Mouse (Mus musculus): Measurements from ENCODE around the gene Olfr876. TPM values are rescaled to one million over a fixed set of nuclear protein-coding genes. Genes with fewer than 3 reads are reported as not detected.

Olfr876 gene
- polyA plus RNA-seq, 1 experiment from 2014 or later = 0.04 TPM

- Histone ChIP-seq H3K4me2 (replicated peaks) (no peak overlapping the region), H3K9ac (no peak overlapping the region), H3K36me3 (no peaks in the 10 kb centered on the region), H3K27me3 (no peaks in the 10 kb centered on the region), H3K9me3 (replicated peaks) (no peaks in the 10 kb centered on the region), H3K4me3 (replicated peaks) (no peak overlapping the region), H3K4me1 (no peaks in the 10 kb centered on the region), H3K27ac (replicated peaks) (no peak overlapping the region)
- no peak for ATAC-seq (ENCODE audit: insufficient number of reproducible peaks, low FRiP score, low TSS enrichment, low read depth)
- WGBS = 76% methylated on average over 2 of the region's 2 CpGs
Measured at GRCm38 (mm10) chr9:37808976-37809375, 6.1 kb downstream of the Olfr876 start.

- Histone ChIP-seq H3K4me1 (no peaks in the 10 kb centered on the region), H3K27ac (replicated peaks) (no peak overlapping the region), H3K27me3 (no peaks in the 10 kb centered on the region), H3K4me3 (replicated peaks) (no peak overlapping the region), H3K36me3 (no peaks in the 10 kb centered on the region), H3K9me3 (replicated peaks) (no peaks in the 10 kb centered on the region), H3K9ac (no peak overlapping the region), H3K4me2 (replicated peaks) (no peak overlapping the region)
- no peak for ATAC-seq (ENCODE audit: insufficient number of reproducible peaks, low FRiP score, low TSS enrichment, low read depth)
- 85% methylated on average over 3 of the region's 3 CpGs for WGBS
Measured at GRCm38 (mm10) chr9:37814696-37815095, 11.9 kb downstream of the Olfr876 start.

DNA sequence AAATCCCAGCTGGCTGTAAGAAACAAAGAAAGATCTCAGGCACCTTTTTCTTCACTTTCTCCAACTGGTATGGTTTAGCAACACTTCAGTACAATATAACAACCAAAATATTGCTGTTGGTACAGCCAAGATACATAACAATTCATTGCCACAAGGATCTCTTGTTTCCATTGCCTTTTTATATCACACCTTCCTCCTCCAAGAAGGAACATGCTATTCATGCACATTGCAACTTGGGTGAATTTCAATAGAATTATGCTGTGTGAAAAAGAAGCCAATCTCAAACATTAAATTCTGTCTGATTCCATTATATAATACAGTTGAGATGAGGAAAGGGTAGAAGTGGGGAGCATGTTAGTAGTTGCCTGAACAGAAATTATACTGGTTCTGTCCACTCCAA is 27.1 kb downstream of the Olfr876 start:
- ATAC-seq (ENCODE audit: insufficient number of reproducible peaks, low FRiP score, low TSS enrichment, low read depth) = no peak
- no peaks in the 10 kb centered on the region for H3K4me1 ChIP-seq
- H3K27me3 ChIP-seq = no peaks in the 10 kb centered on the region
- no peaks in the 10 kb centered on the region for H3K36me3 ChIP-seq
- no peaks in the 10 kb centered on the region for H3K9me3 ChIP-seq (replicated peaks)
- no peak overlapping the region for H3K9ac ChIP-seq
- no peak overlapping the region for H3K27ac ChIP-seq (replicated peaks)
- H3K4me3 ChIP-seq (replicated peaks) = no peak overlapping the region
- no peak overlapping the region for H3K4me2 ChIP-seq (replicated peaks)

GRCm38 (mm10) chr9:37833341-37833740 is 30.5 kb downstream of the Olfr876 start:
- no peaks in the 10 kb centered on the region for H3K9me3 ChIP-seq (replicated peaks)
- H3K9ac ChIP-seq = no peak overlapping the region
- WGBS = 83% methylated on average over 1 of the region's 1 CpGs
- H3K4me1 ChIP-seq = no peaks in the 10 kb centered on the region
- H3K4me3 ChIP-seq (replicated peaks) = no peak overlapping the region
- no peak overlapping the region for H3K27ac ChIP-seq (replicated peaks)
- H3K27me3 ChIP-seq = no peaks in the 10 kb centered on the region
- ATAC-seq (ENCODE audit: insufficient number of reproducible peaks, low FRiP score, low TSS enrichment, low read depth) = no peak
- H3K36me3 ChIP-seq = no peaks in the 10 kb centered on the region
- no peak overlapping the region for H3K4me2 ChIP-seq (replicated peaks)

DNA sequence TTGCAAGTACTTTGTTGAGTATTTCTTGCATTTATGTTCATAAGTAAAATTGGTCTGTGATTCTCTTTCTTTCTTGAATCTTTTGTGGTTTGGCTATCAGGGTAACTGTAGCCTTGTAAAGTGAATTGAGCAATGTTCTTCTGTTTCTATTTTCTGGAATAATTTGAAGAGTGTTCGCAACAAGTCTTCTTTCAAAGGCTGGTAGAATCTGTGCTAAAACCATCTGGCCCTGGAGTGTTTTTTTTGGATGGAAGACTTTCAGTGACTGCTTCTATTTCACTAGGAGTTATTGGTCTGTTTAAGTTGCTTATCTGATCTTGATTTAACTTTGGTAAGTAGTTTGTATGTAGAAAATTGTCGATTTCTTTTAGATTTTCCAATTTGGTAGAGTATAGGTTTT is 46.4 kb downstream of the Olfr876 start:
- Histone ChIP-seq H3K4me2 (replicated peaks) (no peak overlapping the region), H3K27me3 (no peaks in the 10 kb centered on the region), H3K27ac (replicated peaks) (no peak overlapping the region), H3K9me3 (replicated peaks) (no peaks in the 10 kb centered on the region), H3K4me1 (no peaks in the 10 kb centered on the region), H3K36me3 (no peaks in the 10 kb centered on the region), H3K4me3 (replicated peaks) (no peak overlapping the region), H3K9ac (no peak overlapping the region)
- no peak for ATAC-seq (ENCODE audit: insufficient number of reproducible peaks, low FRiP score, low TSS enrichment, low read depth)
- WGBS = 79% methylated on average over 2 of the region's 2 CpGs

DNA sequence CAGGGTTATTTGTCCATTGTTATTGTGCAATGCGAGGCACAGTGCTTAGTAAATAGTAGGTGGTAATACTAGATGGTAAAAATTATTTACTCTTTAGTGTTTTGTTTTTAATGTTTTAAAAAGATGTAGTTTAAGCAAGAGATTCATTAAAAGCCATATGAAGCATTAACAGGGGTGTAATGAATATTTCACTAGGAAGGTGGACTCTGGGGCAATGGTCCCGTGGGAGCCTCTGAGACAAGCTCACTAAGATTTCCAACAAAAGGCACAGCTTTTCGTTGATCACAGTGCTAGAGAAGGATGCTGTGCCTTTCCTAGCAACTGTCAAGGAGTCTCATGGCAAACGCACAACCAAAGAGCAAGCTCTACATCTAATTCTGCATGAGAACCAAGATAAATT is 51.1 kb downstream of the Olfr876 start, which contains the start of gene Olfr877:
TSS of gene Olfr877 (plus strand) at position 301 of the 400 bp plus-strand sequence.
- Histone ChIP-seq H3K4me3 (replicated peaks) (no peak within 1 kb of the TSS), H3K27me3 (no peaks in the 10 kb centered on the region), H3K9ac (no peak within 1 kb of the TSS), H3K27ac (replicated peaks) (no peak within 1 kb of the TSS), H3K4me1 (no peaks in the 10 kb centered on the region), H3K36me3 (no peaks in the 10 kb centered on the region), H3K9me3 (replicated peaks) (no peaks in the 10 kb centered on the region), H3K4me2 (replicated peaks) (no peak within 1 kb of the TSS)
- ATAC-seq (ENCODE audit: insufficient number of reproducible peaks, low FRiP score, low TSS enrichment, low read depth) = no peak
- 81% methylated on average over 4 of the region's 4 CpGs for WGBS

Other genes with a start within 250 kb of the Olfr876 start
- 10.9 and 12.1 TPM in 2 replicates for gene Siae, start 247.3 kb upstream of the Olfr876 start, polyA plus RNA-seq (2015; fragmentation: Nextera tagmentation; extraction: Ambion mirVana)
- gene Spa17, start 189.3 kb upstream of the Olfr876 start, polyA plus RNA-seq (2015; fragmentation: Nextera tagmentation; extraction: Ambion mirVana) = 11.6 and 18.1 TPM in 2 replicates
- 179 and 192 TPM in 2 replicates for gene Tbrg1, start 145.7 kb upstream of the Olfr876 start, polyA plus RNA-seq (2015; fragmentation: Nextera tagmentation; extraction: Ambion mirVana)
- 38.1 TPM in 2 replicates for gene Panx3, start 133.8 kb upstream of the Olfr876 start, polyA plus RNA-seq (2015; fragmentation: Nextera tagmentation; extraction: Ambion mirVana)
- gene Olfr160, start 86.8 kb upstream of the Olfr876 start, polyA plus RNA-seq (2015; fragmentation: Nextera tagmentation; extraction: Ambion mirVana) = 0.09 and 0.16 TPM in 2 replicates
- 0.48 TPM in 1 of 2 replicates, not detected in the other for gene Olfr874, start 57.9 kb upstream of the Olfr876 start, polyA plus RNA-seq (2015; fragmentation: Nextera tagmentation; extraction: Ambion mirVana)
- 0.79 TPM in 1 of 2 replicates, not detected in the other for gene Olfr875, start 31.2 kb upstream of the Olfr876 start, polyA plus RNA-seq (2015; fragmentation: Nextera tagmentation; extraction: Ambion mirVana)
- gene Olfr877, start 51.2 kb downstream of the Olfr876 start, polyA plus RNA-seq (2015; fragmentation: Nextera tagmentation; extraction: Ambion mirVana) = 0.22 and 0.28 TPM in 2 replicates
- 0.16 and 0.19 TPM in 2 replicates for gene Olfr145, start 93.7 kb downstream of the Olfr876 start, polyA plus RNA-seq (2015; fragmentation: Nextera tagmentation; extraction: Ambion mirVana)
- gene Olfr878, start 114.8 kb downstream of the Olfr876 start, polyA plus RNA-seq (2015; fragmentation: Nextera tagmentation; extraction: Ambion mirVana) = 0.09 and 0.35 TPM in 2 replicates
- gene Olfr881, start 188.8 kb downstream of the Olfr876 start, polyA plus RNA-seq (2015; fragmentation: Nextera tagmentation; extraction: Ambion mirVana) = 0.11 TPM in 1 of 2 replicates, not detected in the other
- not detected in 2 replicates for gene Olfr883, start 222.8 kb downstream of the Olfr876 start, polyA plus RNA-seq (2015; fragmentation: Nextera tagmentation; extraction: Ambion mirVana)
- 0.33 TPM in 1 of 2 replicates, not detected in the other for gene Olfr884, start 243.5 kb downstream of the Olfr876 start, polyA plus RNA-seq (2015; fragmentation: Nextera tagmentation; extraction: Ambion mirVana)